Mouse (Mus musculus) MN1 (cell line): ENCODE measurements around the gene Fgfr2.

ENCODE experiments used
- DNase-seq: peaks from one replicate; pipeline ENCODE4 v3.0.0-alpha.2; 2016; ENCODE audit warnings: low spot score

The Fgfr2 gene

DNA sequence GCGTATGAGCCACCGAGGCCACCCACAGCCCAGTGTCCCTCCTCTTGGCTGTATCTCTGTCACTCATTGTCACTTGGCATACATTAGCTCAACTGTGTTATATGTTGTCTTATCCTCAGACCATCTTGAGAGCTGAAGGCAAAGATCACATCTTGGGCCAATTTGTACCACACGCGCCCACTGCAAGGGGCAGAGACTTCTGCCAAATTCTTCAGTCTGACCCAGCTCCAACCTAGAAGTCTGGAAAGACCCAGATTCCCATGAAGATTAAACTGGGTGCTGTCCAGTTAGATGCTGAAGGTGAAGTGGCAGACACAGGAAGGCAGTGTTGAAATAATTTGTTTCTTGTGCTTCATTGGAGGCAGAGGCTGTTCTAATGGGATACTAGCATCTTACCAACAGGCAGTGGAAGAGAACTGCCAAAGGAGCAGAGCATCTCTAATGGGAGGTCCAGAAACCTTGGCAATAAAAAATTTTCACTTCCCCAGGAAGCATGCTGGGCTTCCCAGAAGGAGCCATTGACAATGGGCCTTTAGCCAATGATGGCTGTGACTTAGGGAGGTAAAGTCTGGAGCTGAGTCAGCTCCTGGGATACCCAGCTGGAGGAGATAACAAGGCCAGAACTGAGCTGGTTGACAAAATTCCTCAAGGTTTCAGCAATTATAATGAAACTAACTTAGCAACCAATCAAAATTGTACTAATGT, 514.7 kb downstream of the Fgfr2 start:
- DNase-seq = no peak

DNA sequence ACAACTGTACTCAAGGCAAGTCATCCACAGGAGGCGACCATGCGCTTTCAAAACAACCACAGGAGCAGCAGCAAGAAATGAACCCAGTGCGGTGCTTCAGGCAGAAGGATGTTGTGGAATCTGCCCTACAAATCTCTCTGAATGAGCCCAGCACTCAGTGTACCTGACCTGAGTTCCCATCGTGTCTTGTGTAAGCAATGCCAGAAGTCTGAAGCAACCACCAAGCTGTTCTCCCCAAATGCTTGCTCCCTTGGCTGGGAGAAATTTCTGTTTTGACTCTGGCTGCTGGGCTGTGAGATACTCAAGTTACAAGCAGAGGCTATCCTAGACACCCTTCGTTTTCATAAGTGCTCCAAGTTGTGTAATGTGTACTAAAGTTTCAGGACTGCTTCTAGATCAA, 517.5 kb downstream of the Fgfr2 start:
- DNase-seq = no peak

- no peak for DNase-seq
Observed at GRCm38 (mm10) chr7:132604720-132605119, 518.4 kb downstream of the Fgfr2 start.

GRCm38 (mm10) chr7:132600926-132601325, 522.2 kb downstream of the Fgfr2 start:
- DNase-seq = no peak

DNA sequence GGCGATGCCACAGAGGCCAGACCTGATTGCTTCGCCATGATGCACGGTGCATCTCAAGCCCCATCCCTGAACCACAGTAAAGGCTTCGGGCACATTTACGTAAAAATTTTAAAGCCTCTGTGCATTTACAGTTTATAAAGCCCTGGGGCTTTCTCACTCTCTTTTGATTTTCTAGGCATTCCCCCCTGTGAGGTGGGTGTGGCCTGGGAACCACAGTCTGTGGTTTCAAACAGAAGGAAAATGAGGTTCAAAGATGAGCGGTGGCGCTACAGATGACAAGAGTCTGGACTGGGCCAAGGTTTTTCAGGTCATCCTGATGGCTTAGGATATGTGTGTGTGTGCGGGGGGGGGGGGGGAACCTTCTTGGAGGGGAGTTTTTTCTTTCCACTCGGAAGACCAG, 523.1 kb downstream of the Fgfr2 start:
- no peak for DNase-seq

GRCm38 (mm10) chr7:132599071-132599975, 523.8 kb downstream of the Fgfr2 start, which contains the start of gene Nkx1-2:
Nkx1-2 (minus strand) TSS chr7:132599637.
- no peak for DNase-seq

GRCm38 (mm10) chr7:132597251-132598041, 525.7 kb downstream of the Fgfr2 start:
- no peak for DNase-seq

GRCm38 (mm10) chr7:132596557-132597250, 526.4 kb downstream of the Fgfr2 start:
- DNase-seq = no peak

DNA sequence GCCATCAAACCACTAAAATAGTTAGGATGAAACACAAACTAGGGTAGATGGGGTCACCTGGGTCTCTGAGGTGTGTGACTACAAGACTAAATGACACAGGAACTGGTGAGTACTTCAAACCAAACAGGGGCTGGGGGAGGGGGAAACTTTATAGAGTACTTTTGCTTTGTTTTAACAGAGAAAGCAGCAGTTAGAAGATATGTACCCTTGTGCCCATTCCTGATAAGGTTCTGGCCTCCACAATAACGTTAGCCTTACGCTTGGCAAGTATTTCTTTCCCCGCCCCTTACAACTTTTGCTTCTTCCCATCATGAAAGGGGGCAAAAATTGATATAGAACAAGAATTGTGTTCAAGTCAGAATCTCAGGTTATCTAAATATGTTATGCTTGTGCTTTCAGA, 527.4 kb downstream of the Fgfr2 start:
- no peak for DNase-seq

DNA sequence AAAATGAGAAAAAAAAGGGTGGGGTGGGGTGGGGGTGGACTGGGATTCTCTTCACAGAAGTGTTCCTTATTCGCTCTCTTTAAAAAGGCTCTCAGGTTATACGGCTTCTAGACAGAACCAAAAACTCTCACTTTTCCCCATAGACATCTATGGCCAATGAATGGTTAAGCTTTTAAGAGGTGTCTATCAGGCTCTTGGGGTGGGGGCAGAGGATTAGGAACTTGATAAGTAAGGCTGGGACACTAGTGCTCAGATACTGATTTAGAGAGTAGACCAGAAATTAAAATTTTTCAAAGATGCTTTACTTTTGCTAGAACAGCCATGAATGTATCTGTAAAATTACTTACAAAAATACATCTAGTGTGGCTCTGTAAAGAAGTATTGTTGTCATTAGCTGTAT, 528.8 kb downstream of the Fgfr2 start:
- no peak for DNase-seq

- DNase-seq = no peak
Observed at GRCm38 (mm10) chr7:132593762-132594161, 529.4 kb downstream of the Fgfr2 start.

DNA sequence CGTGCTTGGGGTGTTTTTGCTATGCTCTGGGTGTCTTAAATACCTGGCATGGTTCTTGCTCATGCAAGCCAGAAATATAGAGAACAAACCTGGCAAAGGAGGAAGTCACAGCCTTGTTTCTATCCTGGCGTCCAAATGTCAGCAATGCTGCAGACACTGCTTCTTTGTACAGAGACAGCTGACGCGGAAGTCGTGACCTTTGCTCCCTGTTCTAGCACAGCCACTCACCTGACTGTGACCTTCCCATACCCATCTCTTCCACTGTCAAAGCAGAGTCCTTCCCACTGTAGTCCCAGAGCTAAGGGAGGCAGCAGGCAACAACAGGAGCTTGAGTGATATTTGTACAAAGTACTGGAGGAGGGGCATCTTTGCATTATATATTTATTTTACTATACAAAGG, 533.5 kb downstream of the Fgfr2 start:
- no peak for DNase-seq

DNA sequence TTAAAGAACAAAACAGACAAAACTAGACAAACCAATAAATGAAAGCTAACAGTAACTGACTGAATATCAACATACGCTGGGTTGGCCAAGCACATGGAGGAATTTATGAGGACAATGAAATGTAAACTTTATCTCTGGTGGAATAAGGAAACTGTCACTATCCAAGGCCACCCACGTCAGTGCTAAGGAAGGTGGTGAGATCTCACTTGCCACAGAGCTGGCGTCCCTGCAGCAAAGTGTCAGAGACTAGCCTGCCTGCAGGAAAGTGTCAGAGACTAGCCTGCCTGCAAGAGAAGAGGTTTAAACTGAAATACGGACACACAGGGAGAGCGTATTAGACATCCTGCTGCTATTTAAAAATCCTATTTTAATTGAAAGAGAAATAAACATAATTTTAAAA, 536.0 kb downstream of the Fgfr2 start:
- DNase-seq = no peak

- DNase-seq = no peak
Observed at GRCm38 (mm10) chr7:132585695-132586491, 537.3 kb downstream of the Fgfr2 start.

GRCm38 (mm10) chr7:132581441-132581840, 541.7 kb downstream of the Fgfr2 start:
- no peak for DNase-seq

- DNase-seq = no peak
Observed at GRCm38 (mm10) chr7:132580511-132580910, 542.6 kb downstream of the Fgfr2 start.

DNA sequence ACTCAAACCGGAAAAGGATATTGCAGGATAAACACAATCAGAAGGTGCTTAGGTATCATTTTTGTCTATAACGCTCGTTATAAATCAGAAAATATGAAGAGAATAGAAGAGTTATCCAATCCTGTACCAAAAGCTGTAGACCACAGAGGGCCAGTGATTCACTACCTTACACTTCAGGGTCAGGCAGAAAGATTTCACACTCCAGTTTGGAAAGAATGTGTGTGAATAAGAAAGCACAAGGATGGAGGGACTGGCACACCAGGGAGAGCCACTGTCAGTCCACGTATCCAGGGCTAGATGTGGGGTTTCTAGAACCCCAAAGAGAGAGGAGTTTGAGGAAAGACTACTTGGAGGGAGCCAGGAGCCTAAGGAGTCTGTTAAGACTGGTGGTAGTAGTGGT, 546.3 kb downstream of the Fgfr2 start:
- DNase-seq = no peak

- peak; percentile 94 for DNase-seq
Observed at GRCm38 (mm10) chr7:132576116-132576650, 547.0 kb downstream of the Fgfr2 start, which contains the start of gene Oat. Oat (minus strand) TSS chr7:132576398.

GRCm38 (mm10) chr7:132575623-132576022, 547.5 kb downstream of the Fgfr2 start:
- DNase-seq = peak; percentile 90

DNA sequence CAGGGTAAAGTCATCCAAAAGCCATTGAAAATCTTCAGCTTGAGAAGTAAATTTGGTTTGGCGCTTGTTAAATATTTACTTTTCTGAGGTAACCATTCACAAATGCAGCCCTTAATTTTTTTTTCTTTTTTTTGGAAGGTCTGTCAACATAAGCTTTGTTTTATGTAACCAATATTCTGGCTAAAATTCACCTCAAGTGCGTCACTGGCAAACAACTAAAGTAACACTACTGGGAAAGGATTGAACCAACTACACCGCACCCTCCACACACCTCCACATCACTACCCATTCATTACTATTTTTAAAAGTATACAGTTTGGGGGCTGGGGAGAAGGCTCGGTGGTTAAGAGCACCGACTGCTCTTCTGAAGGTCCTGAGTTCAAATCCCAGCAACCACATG, 548.5 kb downstream of the Fgfr2 start:
- DNase-seq = no peak

- no peak for DNase-seq
Observed at GRCm38 (mm10) chr7:132573205-132573604, 549.9 kb downstream of the Fgfr2 start.
